In genomic region chr13:51208378-51209100, GRCm38 (mm10) we compare ENCODE assay signal across 9 mouse cellular contexts. TPM values are rescaled to one million over a fixed set of nuclear protein-coding genes. Genes with fewer than 3 reads are reported as not detected.
DNase-seq lines count a peak whose midpoint lies in the region; ATAC-seq and TF ChIP-seq lines count a peak whose summit lies in the region.
"Had no signal": no experiment of that assay in that cellular context is flagged by ENCODE, and none has a peak within 500 bp of the region (broad histone marks: within the 10 kb centered on the region; RNA-seq: fewer than 3 reads in every experiment).

No protein-coding gene starts in this region.

- no peak overlapping the region for H3K27ac ChIP-seq in kidney, embryonic 14.5 days (ENCODE audit: low read depth, low read length)
- no peak overlapping the region; the same call in 1 of the 2 replicates for H3K27ac ChIP-seq in forebrain, embryonic 11.5 days (ENCODE audit: low read depth, low read length)
- H3K27ac ChIP-seq in hindbrain, embryonic 15.5 days (replicated peaks), result no peak overlapping the region
- H3K27ac ChIP-seq in liver, postnatal 0 days (ENCODE audit: low read depth), result no peak overlapping the region

- 69% methylated on average over 18 of the region's 18 CpGs for WGBS in kidney, embryonic 14.5 days
- WGBS in forebrain, embryonic 11.5 days, result 73% methylated on average over 18 of the region's 18 CpGs
- 54% methylated on average over 18 of the region's 18 CpGs for WGBS in hindbrain, embryonic 15.5 days
- 76% methylated on average over 18 of the region's 18 CpGs for WGBS in liver, postnatal 0 days (ENCODE audit: insufficient replicate concordance)

- H3K27me3 ChIP-seq in kidney, embryonic 14.5 days (ENCODE audit: control insufficient read depth, insufficient read depth, low read length), result no peaks in the 10 kb centered on the region
- no peaks in the 10 kb centered on the region for H3K27me3 ChIP-seq in forebrain, embryonic 11.5 days (ENCODE audit: control insufficient read depth, insufficient read depth, low read length)
- H3K27me3 ChIP-seq in hindbrain, embryonic 15.5 days, result no peaks in the 10 kb centered on the region
- H3K27me3 ChIP-seq in liver, postnatal 0 days (ENCODE audit: insufficient read depth, low read length), result no peaks in the 10 kb centered on the region

- no peaks in the 10 kb centered on the region for H3K36me3 ChIP-seq in kidney, embryonic 14.5 days (ENCODE audit: control insufficient read depth, insufficient read depth, low read length)
- no peaks in the 10 kb centered on the region for H3K36me3 ChIP-seq in forebrain, embryonic 11.5 days (ENCODE audit: control insufficient read depth, insufficient read depth, low read length)
- H3K36me3 ChIP-seq in hindbrain, embryonic 15.5 days, result no peaks in the 10 kb centered on the region
- no peaks in the 10 kb centered on the region for H3K36me3 ChIP-seq in liver, postnatal 0 days (replicated peaks; ENCODE audit: insufficient read depth, low read length)
- H3K36me3 ChIP-seq: G1E had no signal

- TF ChIP-seq EP300 in liver, postnatal 0 days (IDR thresholded peaks at IDR 0.05; ENCODE audit: low read depth), result no peak

- no peak overlapping the region for H3K4me2 ChIP-seq in kidney, embryonic 14.5 days (replicated peaks; ENCODE audit: low read depth, low read length)
- no peak overlapping the region for H3K4me2 ChIP-seq in forebrain, embryonic 11.5 days (ENCODE audit: low read depth, low read length, severe bottlenecking)
- no peak overlapping the region for H3K4me2 ChIP-seq in hindbrain, embryonic 15.5 days
- H3K4me2 ChIP-seq in liver, postnatal 0 days (ENCODE audit: low read depth, low read length), result no peak overlapping the region

- peak; percentile 78; the same call in 1 of the 2 replicates for ATAC-seq in kidney, embryonic 14.5 days (ENCODE audit: low FRiP score, low TSS enrichment)
- ATAC-seq in forebrain, embryonic 11.5 days (replicated peaks; ENCODE audit: low FRiP score), result peak; percentile 76
- ATAC-seq in hindbrain, embryonic 15.5 days (ENCODE audit: low FRiP score, low read depth), result peak; percentile 89
- ATAC-seq in liver, postnatal 0 days, result no peak

- H3K4me1 ChIP-seq in kidney, embryonic 14.5 days (ENCODE audit: control insufficient read depth, insufficient read depth, low read length), result no peaks in the 10 kb centered on the region
- H3K4me1 ChIP-seq in forebrain, embryonic 11.5 days (replicated peaks; ENCODE audit: control insufficient read depth, insufficient read depth, low read length), result peaks cover 2% of the 10 kb centered on the region; the same call in 1 of the 2 replicates
- H3K4me1 ChIP-seq in hindbrain, embryonic 15.5 days (replicated peaks), result no peaks in the 10 kb centered on the region; the same call in 1 of the 2 replicates
- H3K4me1 ChIP-seq in liver, postnatal 0 days (ENCODE audit: insufficient read depth), result no peaks in the 10 kb centered on the region

- no peak for DNase-seq in kidney, adult 9 months
- no peak for DNase-seq in forebrain, embryonic 11.5 days (ENCODE audit: low spot score)
- DNase-seq in liver, postnatal 0 days, result no peak
- DNase-seq in right cerebral cortex, postnatal 25 days, result peak; percentile 19
- no peak for DNase-seq in urinary bladder, adult 2 months (ENCODE audit: low spot score)
- no peak for DNase-seq in cerebellum, adult 11-12 months

- H3K4me3 ChIP-seq in kidney, embryonic 14.5 days (ENCODE audit: low read length), result no peak overlapping the region
- no peak overlapping the region for H3K4me3 ChIP-seq in forebrain, embryonic 11.5 days (ENCODE audit: low read depth, low read length)
- no peak overlapping the region for H3K4me3 ChIP-seq in hindbrain, embryonic 15.5 days
- no peak overlapping the region for H3K4me3 ChIP-seq in liver, postnatal 0 days (ENCODE audit: low read depth, low read length)

- TF ChIP-seq CTCF in liver, postnatal 0 days (IDR thresholded peaks at IDR 0.05; ENCODE audit: low read depth), result peak; percentile 28; the same call in 1 of the 2 replicates

- H3K9ac ChIP-seq in kidney, embryonic 14.5 days (ENCODE audit: low read depth, low read length), result no peak overlapping the region
- H3K9ac ChIP-seq in forebrain, embryonic 11.5 days (ENCODE audit: low read length), result peak overlapping the region; percentile 16; the same call in 1 of the 2 replicates
- no peak overlapping the region for H3K9ac ChIP-seq in hindbrain, embryonic 15.5 days
- H3K9ac ChIP-seq in liver, postnatal 0 days (replicated peaks), result no peak overlapping the region

- H3K9me3 ChIP-seq in kidney, embryonic 14.5 days (ENCODE audit: control insufficient read depth, low read length), result no peaks in the 10 kb centered on the region
- H3K9me3 ChIP-seq in forebrain, embryonic 11.5 days (ENCODE audit: control insufficient read depth, low read length), result no peaks in the 10 kb centered on the region
- H3K9me3 ChIP-seq in hindbrain, embryonic 15.5 days, result no peaks in the 10 kb centered on the region
- no peaks in the 10 kb centered on the region for H3K9me3 ChIP-seq in liver, postnatal 0 days (ENCODE audit: low read length)
- H3K9me3 ChIP-seq: G1E had no signal

RNA-seq across cellular contexts. Expression of gene Nxnl2, which starts 37.7 kb away (rescaled TPM):
- polyA plus RNA-seq in kidney, embryonic 14.5 days (2014; fragmentation: Nextera tagmentation; extraction: Ambion mirVana), result 1.0 and 1.1 TPM in 2 replicates
- polyA plus RNA-seq in forebrain, embryonic 11.5 days (2014; fragmentation: Nextera tagmentation; extraction: Ambion mirVana), result 0.72 and 0.83 TPM in 2 replicates
- polyA plus RNA-seq in hindbrain, embryonic 15.5 days (2015; fragmentation: Nextera tagmentation; extraction: Ambion mirVana), result 3.4 and 4.0 TPM in 2 replicates
- polyA plus RNA-seq in liver, postnatal 0 days (2015; fragmentation: Nextera tagmentation; extraction: Ambion mirVana), result 0.15 and 0.19 TPM in 2 replicates
- polyA plus RNA-seq in urinary bladder, adult 2 months (2012; rRNA removed), result 2.0 and 3.4 TPM in 2 replicates
- polyA plus RNA-seq: G1E had no signal
